Mouse (Mus musculus) mouse embryonic stem cell (cell line): Measurements from ENCODE around the gene Git2.

Experiments
- in situ Hi-C, 2 experiments: fragments of 300-500 bp; cut with MboI; formaldehyde crosslinking; loops; 1 replicate in 1 of 2; 3 replicates in 1 of 2; pipeline ENCODE4 v1.14.3; 2019 to 2020; ENCODE audit warnings: low sequenced_read_pairs in 2 of 2, low pct_unique_long_range_greater_than_20kb in 1 of 2, mixed read lengths in 1 of 2; ENCODE audit not compliant: unreplicated experiment in 1 of 2

Gene Git2

GRCm38 (mm10) chr5:114772456-114773203 is 2.7 kb downstream of the Git2 start:
- in situ Hi-C loops = no loop called here

- in situ Hi-C loops = no loop called here
Observed at GRCm38 (mm10) chr5:114771796-114772195, 3.5 kb downstream of the Git2 start.

- in situ Hi-C loops = no loop called here
Observed at GRCm38 (mm10) chr5:114769786-114770185, 5.5 kb downstream of the Git2 start.

GRCm38 (mm10) chr5:114767185-114767584 is 8.1 kb downstream of the Git2 start:
- in situ Hi-C loops = no loop called here

- in situ Hi-C loops = no loop called here
Observed at GRCm38 (mm10) chr5:114766686-114767085, 8.6 kb downstream of the Git2 start.

GRCm38 (mm10) chr5:114764812-114765735 is 10.2 kb downstream of the Git2 start:
- in situ Hi-C loops = no loop called here

GRCm38 (mm10) chr5:114761980-114762379 is 13.3 kb downstream of the Git2 start:
- in situ Hi-C loops = no loop called here

GRCm38 (mm10) chr5:114759536-114760090 is 15.7 kb downstream of the Git2 start:
- in situ Hi-C loops = no loop called here

GRCm38 (mm10) chr5:114753384-114753783 is 21.9 kb downstream of the Git2 start:
- in situ Hi-C loops = no loop called here

- in situ Hi-C loops = no loop called here
Observed at GRCm38 (mm10) chr5:114752397-114752796, 22.9 kb downstream of the Git2 start.

GRCm38 (mm10) chr5:114750325-114750724 is 25.0 kb downstream of the Git2 start:
- in situ Hi-C loops = no loop called here

- in situ Hi-C loops = no loop called here
Observed at GRCm38 (mm10) chr5:114747521-114747920, 27.8 kb downstream of the Git2 start.

GRCm38 (mm10) chr5:114746886-114747285 is 28.4 kb downstream of the Git2 start:
- in situ Hi-C loops = no loop called here

GRCm38 (mm10) chr5:114745581-114745980 is 29.7 kb downstream of the Git2 start:
- in situ Hi-C loops = no loop called here

- in situ Hi-C loops = no loop called here
Observed at GRCm38 (mm10) chr5:114743697-114744090, 31.6 kb downstream of the Git2 start.

- in situ Hi-C loops = no loop called here
Observed at GRCm38 (mm10) chr5:114742998-114743696, 32.2 kb downstream of the Git2 start.

- in situ Hi-C loops = no loop called here
Observed at GRCm38 (mm10) chr5:114742572-114742971, 32.7 kb downstream of the Git2 start.

GRCm38 (mm10) chr5:114740595-114740994 is 34.7 kb downstream of the Git2 start:
- in situ Hi-C loops = no loop called here
